Mouse (Mus musculus): ENCODE results near the gene Chil3.
"Not testable (repeated sequence)": the region's sequence is repeated elsewhere in the genome, so short reads cannot be mapped to it uniquely, and the experiment has no call there.

The Chil3 gene

DNA sequence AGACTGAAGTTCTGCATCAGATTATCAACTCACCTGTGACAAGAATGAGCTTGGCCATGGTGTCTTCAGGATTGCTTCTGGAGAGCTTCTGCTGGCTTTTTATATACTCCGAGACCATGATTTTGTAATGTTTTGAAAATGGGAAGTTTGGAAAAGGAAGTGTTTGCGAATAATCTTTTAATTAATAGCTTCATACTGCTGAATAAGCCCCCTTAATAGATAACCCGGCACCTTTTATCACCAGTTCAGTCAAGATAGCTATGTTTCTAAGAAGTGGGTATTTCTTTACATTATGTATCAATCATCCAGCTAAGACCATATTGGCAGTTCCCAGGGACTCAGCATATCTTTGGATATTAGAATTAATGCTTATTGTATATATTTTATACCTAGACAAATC is at the start of gene Chil3:
Gene Chil3 (minus strand): TSS at position 101 of the 400 bp plus-strand sequence.
- no peak for DNase-seq (ENCODE audit: low spot score in 2 of 2)

DNA sequence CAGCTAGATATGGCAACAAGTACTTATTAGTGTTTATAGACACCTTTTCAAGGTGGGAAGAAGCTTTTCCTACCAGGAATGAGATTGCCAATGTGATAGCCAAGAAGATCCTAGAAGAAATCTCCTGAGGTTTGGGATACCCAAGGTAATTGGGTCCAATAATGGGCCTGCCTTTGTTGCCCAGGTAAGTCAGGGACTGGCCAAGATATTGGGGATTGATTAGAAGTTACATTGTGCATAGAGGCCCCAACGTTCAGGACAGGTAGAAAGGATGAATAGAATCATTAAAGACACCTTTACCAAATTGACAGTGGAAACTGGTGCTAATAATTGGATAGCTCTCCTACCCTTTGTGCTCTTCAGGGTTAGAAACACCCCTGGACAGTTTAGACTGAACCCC is 30.7 kb upstream of the Chil3 start:
- DNase-seq (ENCODE audit: low spot score in 2 of 2): not testable (repeated sequence)

DNA sequence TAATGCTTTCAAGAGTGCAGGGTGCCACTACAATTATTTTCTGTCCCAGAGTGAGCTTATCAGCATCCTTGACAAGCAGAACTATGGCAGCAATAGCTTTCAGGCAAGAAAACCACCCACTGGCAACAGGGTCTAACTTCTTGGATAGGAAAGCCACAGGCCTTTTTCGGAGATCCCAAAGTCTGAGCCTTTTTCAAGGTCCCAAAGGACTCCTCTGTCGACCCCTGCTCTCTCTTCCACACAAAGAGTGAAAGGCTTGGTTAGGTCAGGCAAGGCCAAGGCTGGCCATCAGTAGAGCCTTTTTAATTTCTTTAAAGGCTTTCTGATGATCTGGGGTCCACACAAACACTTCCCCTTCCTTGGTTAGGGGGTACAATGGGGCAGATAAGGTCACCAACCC is 29.9 kb upstream of the Chil3 start:
- not testable (repeated sequence) for DNase-seq (ENCODE audit: low spot score in 2 of 2)

DNA sequence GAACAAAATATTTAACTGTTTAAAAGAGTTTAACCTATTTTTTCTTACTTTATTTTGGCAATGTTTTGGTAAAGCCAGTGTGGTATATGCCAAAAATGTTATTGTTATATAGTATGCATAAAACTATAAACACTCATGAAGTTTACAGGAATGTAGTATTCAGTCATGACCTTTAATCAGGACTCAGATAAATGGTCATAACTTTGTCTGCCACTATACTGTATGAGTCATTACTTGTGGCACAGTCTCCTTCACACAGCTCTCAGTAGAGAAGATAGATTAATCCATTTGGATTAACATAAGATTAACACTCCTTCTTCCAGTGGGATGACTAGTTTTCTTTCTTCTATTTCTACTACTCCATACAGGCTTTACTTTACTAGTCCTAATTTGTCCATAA is 28.9 kb upstream of the Chil3 start:
- no peak for DNase-seq (ENCODE audit: low spot score in 2 of 2)

DNA sequence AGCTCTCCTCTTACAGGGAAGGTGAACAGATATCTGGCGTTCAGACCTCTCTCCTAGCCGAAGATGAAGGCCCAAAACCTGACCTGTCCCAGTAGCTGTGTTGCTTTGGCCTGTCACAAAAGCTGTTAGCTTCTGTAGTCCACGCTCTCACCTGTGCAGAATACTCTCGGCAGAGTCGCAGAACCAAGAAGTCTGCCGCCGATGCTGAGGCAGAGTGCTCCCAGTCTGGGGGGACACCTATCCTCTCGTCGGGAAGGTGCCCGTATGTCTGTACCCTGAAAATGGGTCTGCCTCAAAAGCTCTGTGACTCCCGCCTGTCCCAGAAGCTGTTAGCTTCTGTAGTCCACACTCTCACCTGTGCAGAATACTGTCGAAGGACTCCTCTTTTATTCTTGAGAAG is 28.1 kb upstream of the Chil3 start:
- DNase-seq (ENCODE audit: low spot score in 2 of 2): no peak

DNA sequence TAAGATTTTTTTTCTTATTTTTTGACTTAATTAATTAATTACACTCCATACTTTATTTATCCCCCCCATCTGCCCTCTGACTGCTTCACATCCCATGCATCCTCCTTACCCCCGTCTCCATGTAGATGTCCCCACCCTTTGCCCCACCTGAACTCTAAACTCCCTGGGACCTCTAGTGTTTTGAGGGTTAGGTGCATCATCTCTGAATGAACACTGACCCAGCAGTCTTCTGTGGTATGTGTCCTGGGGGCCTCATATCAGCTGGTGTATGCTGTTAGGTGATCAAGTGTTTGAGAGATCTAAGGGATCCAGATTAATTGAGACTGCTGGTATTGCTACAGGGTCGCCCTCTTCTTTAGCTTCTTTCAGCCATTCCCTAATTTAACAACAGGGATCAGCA is 20.6 kb upstream of the Chil3 start:
- DNase-seq (ENCODE audit: low spot score in 2 of 2): no peak

DNA sequence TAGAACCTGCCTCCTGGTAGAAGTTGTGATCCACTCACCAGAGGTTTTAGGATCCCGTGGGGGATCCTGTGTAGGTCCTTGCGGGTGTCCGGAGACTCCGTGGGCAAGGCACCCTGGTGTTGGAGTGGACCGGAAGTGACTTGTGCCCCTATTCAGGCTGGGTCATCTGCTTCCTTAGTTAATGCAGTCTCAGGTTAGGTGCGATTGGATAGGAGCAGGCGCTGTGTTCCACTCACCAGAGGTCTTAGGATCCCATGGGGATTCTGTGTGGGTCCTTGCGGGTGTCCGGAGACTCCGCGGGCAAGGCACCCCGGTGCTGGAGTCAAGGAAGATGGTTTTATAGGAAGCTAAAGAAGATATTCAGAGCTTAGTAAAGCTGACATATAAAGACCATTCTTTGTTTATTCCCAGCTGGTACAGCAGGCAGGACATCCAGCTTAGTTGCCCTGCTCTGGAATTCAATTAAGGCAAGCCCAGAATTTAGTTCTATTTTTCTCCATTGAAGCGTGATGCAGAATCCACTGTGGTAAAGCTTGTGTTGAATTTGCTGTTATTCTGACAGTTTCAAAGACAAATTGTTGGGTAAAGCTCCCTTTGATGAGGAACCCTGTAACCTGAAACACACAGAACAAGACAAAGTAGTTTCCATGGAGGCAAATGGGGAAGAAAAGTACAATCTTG is 10.3 kb upstream of the Chil3 start:
- no peak for DNase-seq (ENCODE audit: low spot score in 2 of 2)

DNA sequence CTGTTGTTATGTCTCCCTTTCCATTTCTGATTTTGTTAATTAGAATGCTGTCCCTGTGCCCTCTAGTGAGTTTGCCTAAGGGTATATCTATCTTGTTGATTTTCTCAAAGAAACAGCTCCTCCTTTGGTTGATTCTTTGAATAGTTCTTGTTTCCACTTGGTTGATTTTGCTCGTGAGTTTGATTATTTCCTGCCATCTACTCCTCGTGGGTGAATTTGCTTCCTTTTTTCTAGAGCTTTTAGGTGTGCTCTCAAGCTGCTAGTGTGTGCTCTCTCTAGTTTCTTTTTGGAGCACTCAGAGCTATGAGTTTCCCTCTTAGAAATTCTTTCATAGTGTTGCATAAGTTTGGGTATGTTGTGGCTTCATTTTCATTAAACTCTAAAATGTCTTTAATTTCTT is 7.6 kb upstream of the Chil3 start:
- not testable (repeated sequence) for DNase-seq (ENCODE audit: low spot score in 2 of 2)

DNA sequence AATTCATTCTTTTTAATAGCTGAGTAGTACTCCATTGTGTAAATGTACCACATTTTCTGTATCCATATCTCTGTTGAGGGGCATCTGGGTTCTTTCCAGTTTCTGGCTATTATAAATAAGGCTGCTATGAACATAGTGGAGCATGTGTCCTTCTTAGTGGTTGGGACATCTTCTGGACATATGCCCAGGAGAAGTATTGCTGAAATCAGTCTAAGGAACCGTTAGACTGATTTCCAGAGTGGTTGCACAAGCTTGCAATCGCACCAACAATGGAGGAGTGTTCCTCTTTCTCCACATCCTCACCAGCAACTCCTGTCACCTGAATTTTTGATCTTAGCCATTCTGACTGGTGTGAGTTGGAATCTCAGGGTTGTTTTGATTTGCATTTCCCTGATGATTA is 5.1 kb upstream of the Chil3 start:
- DNase-seq (ENCODE audit: low spot score in 2 of 2): not testable (repeated sequence)

DNA sequence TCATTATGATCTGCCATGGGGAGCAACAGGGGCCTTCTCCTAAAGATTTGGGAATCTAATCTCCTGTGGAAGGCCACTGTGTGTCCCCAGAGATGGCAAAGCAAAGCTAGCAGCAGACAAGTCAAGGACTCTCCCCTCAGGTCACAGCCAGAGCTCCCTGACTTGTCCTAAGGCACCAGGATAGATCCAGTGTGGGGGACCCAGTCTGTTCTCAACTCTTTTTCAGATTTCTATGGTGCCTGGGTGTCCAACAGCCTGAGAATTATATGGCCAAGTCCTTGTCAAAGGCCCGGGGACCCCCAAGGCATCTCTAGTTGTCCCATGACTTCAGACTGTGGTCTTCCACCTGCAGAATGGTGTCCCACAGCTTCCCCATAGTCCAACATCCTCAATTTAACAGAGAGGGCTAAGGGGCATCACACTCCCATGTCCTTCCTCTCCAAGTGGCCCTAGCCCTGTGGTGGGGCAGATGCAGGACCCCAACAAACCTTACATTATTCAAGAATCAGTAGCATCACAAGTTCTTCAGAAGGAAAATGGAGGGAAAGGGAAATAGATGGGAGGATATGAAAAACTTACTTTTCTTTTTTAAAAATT is 3.9 kb upstream of the Chil3 start:
- DNase-seq (ENCODE audit: low spot score in 2 of 2): peak in 1 of 2 experiments; percentile 64

DNA sequence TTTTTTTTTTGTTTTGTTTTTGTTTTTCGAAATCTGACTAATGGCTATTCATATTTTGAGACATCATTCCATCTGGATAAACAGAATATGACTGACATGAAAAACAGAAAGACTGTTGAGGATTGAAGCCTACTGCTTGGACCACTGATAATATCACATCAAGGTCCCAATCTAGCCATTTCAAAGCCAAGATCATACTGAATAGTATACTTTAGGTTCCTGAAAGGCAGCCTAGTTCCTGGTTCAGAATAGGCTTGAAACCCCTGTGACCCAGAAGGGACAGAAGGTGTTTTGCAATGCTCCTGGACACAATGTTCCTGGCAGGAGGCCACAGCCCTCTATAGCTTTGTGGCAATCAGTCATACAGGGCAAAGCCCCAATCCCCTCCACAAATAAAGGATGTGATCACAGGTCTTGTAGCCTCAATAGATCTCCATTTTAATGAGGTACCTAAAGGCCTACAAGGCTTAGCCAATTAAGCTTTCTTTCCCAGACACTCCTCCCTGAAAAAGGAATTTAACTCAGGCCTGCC is 3.2 kb upstream of the Chil3 start:
- no peak for DNase-seq (ENCODE audit: low spot score in 2 of 2)

DNA sequence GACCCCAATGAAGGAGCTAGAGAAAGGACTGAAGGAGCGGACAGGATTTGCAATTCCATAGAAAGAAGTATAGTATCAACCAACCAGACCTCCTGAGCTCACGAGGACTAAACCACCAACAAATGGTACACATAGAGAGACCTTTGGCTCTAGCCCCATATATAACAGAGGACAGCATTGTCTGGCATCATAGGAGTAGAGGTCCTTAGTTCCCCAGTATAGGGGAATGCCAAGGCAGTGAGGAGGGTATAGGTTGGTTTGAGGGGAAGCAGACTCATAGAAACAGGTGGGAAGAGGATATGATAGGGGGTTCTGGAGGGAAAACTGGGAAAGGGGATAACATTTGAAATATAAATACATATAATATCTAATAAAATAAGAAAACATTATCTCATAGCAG is 13.0 kb downstream of the Chil3 start:
- DNase-seq (ENCODE audit: low spot score in 2 of 2): no peak

DNA sequence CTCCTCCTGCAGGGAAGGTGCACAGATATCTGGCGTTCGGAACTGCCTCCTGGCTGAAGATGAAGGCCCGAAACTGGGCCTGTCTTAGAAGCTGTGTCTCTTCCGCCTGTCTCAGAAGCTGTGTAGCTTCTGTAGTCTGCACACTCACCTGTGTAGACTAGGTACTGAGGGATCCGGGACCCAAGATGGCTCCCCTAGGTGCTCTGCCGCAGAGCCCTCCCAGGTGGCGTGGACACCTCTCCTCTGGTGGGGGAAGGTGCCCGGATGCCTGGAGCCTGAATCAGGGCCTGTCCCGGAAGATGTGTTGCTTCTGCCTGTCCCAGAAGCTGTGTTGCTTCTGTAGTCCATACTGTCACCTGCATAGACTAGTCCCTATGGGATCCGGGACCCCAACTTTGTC is 23.3 kb downstream of the Chil3 start:
- DNase-seq (ENCODE audit: low spot score in 2 of 2): no peak

DNA sequence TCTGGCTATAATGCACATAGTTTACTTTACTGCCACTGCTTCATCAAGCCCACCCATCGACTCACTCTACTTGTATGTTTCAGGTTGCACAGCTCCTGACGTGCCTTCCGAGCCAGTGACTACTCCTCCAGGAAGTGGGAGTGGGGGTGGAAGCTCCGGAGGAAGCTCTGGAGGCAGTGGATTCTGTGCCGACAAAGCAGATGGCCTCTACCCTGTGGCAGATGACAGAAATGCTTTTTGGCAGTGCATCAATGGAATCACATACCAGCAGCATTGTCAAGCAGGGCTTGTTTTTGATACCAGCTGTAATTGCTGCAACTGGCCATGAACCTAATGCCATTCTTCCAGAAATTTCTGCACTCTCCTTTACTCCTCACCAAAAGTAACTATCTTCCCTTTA is 35.7 kb downstream of the Chil3 start:
- DNase-seq (ENCODE audit: low spot score in 2 of 2): no peak

DNA sequence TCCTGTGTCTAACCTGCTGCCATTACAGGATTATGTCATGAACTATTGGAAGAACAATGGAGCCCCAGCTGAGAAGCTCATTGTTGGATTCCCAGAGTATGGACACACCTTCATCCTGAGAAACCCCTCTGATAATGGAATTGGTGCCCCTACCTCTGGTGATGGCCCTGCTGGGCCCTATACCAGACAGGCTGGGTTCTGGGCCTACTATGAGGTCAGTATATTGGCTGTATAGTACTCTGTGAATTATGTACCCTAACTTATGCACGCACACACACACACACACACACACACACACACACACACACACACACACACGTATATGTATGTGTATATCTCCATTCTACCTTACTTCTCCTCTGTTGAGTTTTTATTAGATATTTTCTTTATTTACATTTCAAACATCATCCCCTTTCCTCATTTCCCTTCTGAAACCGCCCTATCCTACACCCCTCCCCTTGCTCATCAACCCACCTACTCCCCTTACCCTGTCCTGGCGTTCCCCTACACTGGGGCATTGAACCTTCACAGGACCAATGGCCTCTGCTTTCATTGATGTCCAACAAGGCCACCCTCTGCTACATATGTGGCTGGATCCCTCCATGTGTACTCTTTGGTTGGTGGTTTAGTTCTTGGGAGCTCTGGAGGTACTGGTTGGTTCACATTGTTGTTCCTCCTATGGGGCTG is 38.4 kb downstream of the Chil3 start:
- no peak for DNase-seq (ENCODE audit: low spot score in 2 of 2)

DNA sequence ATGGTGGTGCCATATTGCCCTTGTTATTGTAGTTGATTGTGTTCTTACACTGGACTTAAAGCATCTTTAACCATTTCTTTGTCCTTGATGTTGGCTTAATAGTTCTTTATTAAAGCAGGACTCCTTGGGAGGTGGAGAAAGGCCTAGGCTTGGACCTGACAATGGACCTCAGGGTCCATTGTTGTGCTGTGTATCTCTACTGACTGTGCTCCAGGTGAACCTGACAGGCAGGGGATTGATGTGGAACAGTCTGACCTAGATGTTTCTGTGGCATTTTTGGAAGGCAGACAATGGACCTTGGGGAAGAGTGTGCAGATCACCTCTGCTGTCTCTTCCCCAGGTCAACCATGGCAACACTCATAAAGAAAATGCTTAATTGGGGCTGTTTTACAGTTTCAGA is 40.4 kb downstream of the Chil3 start:
- no peak for DNase-seq (ENCODE audit: low spot score in 2 of 2)

DNA sequence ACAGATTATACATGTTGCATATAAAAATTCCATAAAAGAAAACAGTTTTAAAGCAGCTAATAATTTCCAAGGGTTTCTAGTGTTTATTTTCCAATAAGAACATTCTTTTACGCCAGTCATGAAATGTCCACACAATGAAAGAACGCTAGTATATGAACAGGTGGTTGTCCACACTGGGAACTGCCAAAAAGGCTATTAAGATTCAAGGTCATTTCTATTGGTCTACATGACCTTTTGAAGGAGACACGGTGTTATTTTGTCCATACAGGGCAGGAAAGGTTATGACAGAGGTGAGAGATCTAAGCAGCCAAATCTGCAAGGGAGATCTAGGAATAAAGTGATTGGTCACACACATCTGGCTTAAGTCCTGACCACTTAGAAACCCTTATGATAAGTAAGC is 54.4 kb downstream of the Chil3 start, which contains the start of gene Chia1:
Gene Chia1 (plus strand): TSS at position 301 of the 400 bp plus-strand sequence.
- DNase-seq (ENCODE audit: low spot score in 2 of 2): no peak
